8 mouse cellular contexts compared by ENCODE assay signal in the genomic region with DNA sequence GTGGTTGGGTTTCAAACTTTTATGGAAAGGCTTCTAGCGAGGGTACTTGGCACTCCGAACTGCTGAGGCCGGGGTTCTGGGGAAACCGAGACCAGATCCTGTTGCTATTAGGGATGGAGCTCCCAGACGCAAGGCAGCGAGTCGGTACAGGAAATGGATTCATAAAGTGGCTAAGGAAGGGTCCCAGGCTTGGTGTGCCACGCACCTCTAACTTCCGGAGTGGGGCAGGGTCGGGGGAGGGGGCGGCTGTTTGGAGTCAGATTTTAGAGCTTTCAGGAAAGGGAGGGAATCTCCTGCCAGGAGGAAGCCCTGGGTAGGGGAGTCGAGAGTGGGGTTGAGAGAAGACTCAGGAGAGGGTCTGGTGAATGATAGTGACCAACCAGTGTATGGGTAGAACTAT. TPM values are rescaled to one million over a fixed set of nuclear protein-coding genes. Genes with fewer than 3 reads are reported as not detected.
DNase-seq lines count a peak whose midpoint lies in the region; ATAC-seq lines count a peak whose summit lies in the region.

No protein-coding gene starts in this region.

- peaks cover 76% of the 10 kb centered on the region for H3K4me1 ChIP-seq in megakaryocyte, embryonic 14.5 days
- peaks cover 10% of the 10 kb centered on the region for H3K4me1 ChIP-seq in forebrain, embryonic 11.5 days (replicated peaks; ENCODE audit: control insufficient read depth, insufficient read depth, low read length)
- peaks cover 62% of the 10 kb centered on the region for H3K4me1 ChIP-seq in liver, embryonic 13.5 days (replicated peaks)

- no peak for ATAC-seq in megakaryocyte, adult 5-6 weeks (ENCODE audit: poor library complexity, severe bottlenecking)
- ATAC-seq in forebrain, embryonic 11.5 days (replicated peaks; ENCODE audit: low FRiP score) = no peak
- no peak for ATAC-seq in liver, embryonic 13.5 days (ENCODE audit: low read depth)
- ATAC-seq in cerebellum, adult (ENCODE audit: insufficient number of reproducible peaks, low FRiP score, low TSS enrichment) = no peak

- DNase-seq in forebrain, embryonic 11.5 days (ENCODE audit: low spot score) = peak; percentile 60
- no peak for DNase-seq in liver, embryonic 13.5 days
- DNase-seq in thymus, postnatal 25 days = peak; percentile 22
- no peak for DNase-seq in urinary bladder, postnatal 10 days (ENCODE audit: low spot score)
- DNase-seq in Muller cell, postnatal 12 days (ENCODE audit: inconsistent ontology term) = no peak

- H3K36me3 ChIP-seq in megakaryocyte, embryonic 14.5 days (replicated peaks; ENCODE audit: low read length) = peaks cover 54% of the 10 kb centered on the region
- peaks cover 10% of the 10 kb centered on the region; the same call in 1 of the 2 replicates for H3K36me3 ChIP-seq in forebrain, embryonic 11.5 days (ENCODE audit: control insufficient read depth, insufficient read depth, low read length)
- H3K36me3 ChIP-seq in liver, embryonic 13.5 days = peaks cover 47% of the 10 kb centered on the region

- no peaks in the 10 kb centered on the region for H3K9me3 ChIP-seq in megakaryocyte, embryonic 14.5 days
- no peaks in the 10 kb centered on the region for H3K9me3 ChIP-seq in forebrain, embryonic 11.5 days (ENCODE audit: control insufficient read depth, low read length)
- no peaks in the 10 kb centered on the region for H3K9me3 ChIP-seq in liver, embryonic 13.5 days (replicated peaks)

- peak overlapping the region; percentile 73; the same call in 1 of the 2 replicates for H3K27ac ChIP-seq in forebrain, embryonic 11.5 days (ENCODE audit: low read depth, low read length)
- peak overlapping the region; percentile 91 for H3K27ac ChIP-seq in liver, embryonic 13.5 days

- H3K27me3 ChIP-seq in megakaryocyte, embryonic 14.5 days (replicated peaks) = no peaks in the 10 kb centered on the region
- no peaks in the 10 kb centered on the region for H3K27me3 ChIP-seq in forebrain, embryonic 11.5 days (ENCODE audit: control insufficient read depth, insufficient read depth, low read length)
- H3K27me3 ChIP-seq in liver, embryonic 13.5 days = no peaks in the 10 kb centered on the region

- peak overlapping the region; percentile 97 for H3K4me3 ChIP-seq in megakaryocyte, embryonic 14.5 days (replicated peaks)
- peak overlapping the region; percentile 77 for H3K4me3 ChIP-seq in forebrain, embryonic 11.5 days (ENCODE audit: low read depth, low read length)
- H3K4me3 ChIP-seq in liver, embryonic 13.5 days (replicated peaks) = peak overlapping the region; percentile 97

- peak overlapping the region; percentile 92 for H3K9ac ChIP-seq in forebrain, embryonic 11.5 days (ENCODE audit: low read length)
- peak overlapping the region; percentile 95 for H3K9ac ChIP-seq in liver, embryonic 13.5 days

- H3K4me2 ChIP-seq in forebrain, embryonic 11.5 days (ENCODE audit: low read depth, low read length, severe bottlenecking) = peak overlapping the region; percentile 87
- peak overlapping the region; percentile 89 for H3K4me2 ChIP-seq in liver, embryonic 13.5 days

- WGBS in forebrain, embryonic 11.5 days = 1% methylated on average over 11 of the region's 12 CpGs
- 0% methylated on average over 12 of the region's 12 CpGs for WGBS in liver, embryonic 13.5 days (ENCODE audit: insufficient replicate concordance)

RNA-seq across cellular contexts. Expression of a gene that starts 0.8 kb away (rescaled TPM):
- 87.6 and 90.5 TPM in 2 replicates for polyA plus RNA-seq in megakaryocyte, embryonic 14.5 days (2012; ENCODE audit: insufficient read depth, low replicate concordance)
- 46.9 and 48.0 TPM in 2 replicates for total RNA-seq in megakaryocyte, adult 5-6 weeks (2015)
- 52.6 and 60.9 TPM in 2 replicates for total RNA-seq in megakaryocyte, adult 5-6 weeks (2017)
- polyA plus RNA-seq in forebrain, embryonic 11.5 days (2014; fragmentation: Nextera tagmentation; extraction: Ambion mirVana) = 191 and 197 TPM in 2 replicates
- 123 and 138 TPM in 2 replicates for polyA plus RNA-seq in liver, embryonic 13.5 days (2015; fragmentation: Nextera tagmentation; extraction: Ambion mirVana)

RNA-seq across cellular contexts. Expression of a gene that starts 26.0 kb away (rescaled TPM):
- not detected in 2 replicates for polyA plus RNA-seq in megakaryocyte, embryonic 14.5 days (2012; ENCODE audit: insufficient read depth, low replicate concordance)
- not detected in 2 replicates for total RNA-seq in megakaryocyte, adult 5-6 weeks (2015)
- not detected in 2 replicates for total RNA-seq in megakaryocyte, adult 5-6 weeks (2017)
- polyA plus RNA-seq in forebrain, embryonic 11.5 days (2014; fragmentation: Nextera tagmentation; extraction: Ambion mirVana) = 0.09 and 0.23 TPM in 2 replicates
- not detected in 2 replicates for polyA plus RNA-seq in liver, embryonic 13.5 days (2015; fragmentation: Nextera tagmentation; extraction: Ambion mirVana)

RNA-seq across cellular contexts. Expression of a gene that starts 27.2 kb away (rescaled TPM):
- polyA plus RNA-seq in megakaryocyte, embryonic 14.5 days (2012; ENCODE audit: insufficient read depth, low replicate concordance) = 4.5 and 7.6 TPM in 2 replicates
- total RNA-seq in megakaryocyte, adult 5-6 weeks (2015) = 64.7 and 75.2 TPM in 2 replicates
- 81.3 and 94.4 TPM in 2 replicates for total RNA-seq in megakaryocyte, adult 5-6 weeks (2017)
- 126 and 135 TPM in 2 replicates for polyA plus RNA-seq in forebrain, embryonic 11.5 days (2014; fragmentation: Nextera tagmentation; extraction: Ambion mirVana)
- 54.7 and 55.9 TPM in 2 replicates for polyA plus RNA-seq in liver, embryonic 13.5 days (2015; fragmentation: Nextera tagmentation; extraction: Ambion mirVana)

RNA-seq across cellular contexts. Expression of a gene that starts 27.3 kb away (rescaled TPM):
- polyA plus RNA-seq in megakaryocyte, embryonic 14.5 days (2012; ENCODE audit: insufficient read depth, low replicate concordance) = 0.50 and 2.0 TPM in 2 replicates
- 15.4 and 15.7 TPM in 2 replicates for total RNA-seq in megakaryocyte, adult 5-6 weeks (2015)
- total RNA-seq in megakaryocyte, adult 5-6 weeks (2017) = 8.1 and 11.5 TPM in 2 replicates
- 25.3 and 27.0 TPM in 2 replicates for polyA plus RNA-seq in forebrain, embryonic 11.5 days (2014; fragmentation: Nextera tagmentation; extraction: Ambion mirVana)
- 13.5 and 16.0 TPM in 2 replicates for polyA plus RNA-seq in liver, embryonic 13.5 days (2015; fragmentation: Nextera tagmentation; extraction: Ambion mirVana)

RNA-seq across cellular contexts. Expression of a gene that starts 58.4 kb away (rescaled TPM):
- polyA plus RNA-seq in megakaryocyte, embryonic 14.5 days (2012; ENCODE audit: insufficient read depth, low replicate concordance) = 847 and 2,571 TPM in 2 replicates
- total RNA-seq in megakaryocyte, adult 5-6 weeks (2015) = 128 and 133 TPM in 2 replicates
- total RNA-seq in megakaryocyte, adult 5-6 weeks (2017) = 36.2 and 69.0 TPM in 2 replicates
- polyA plus RNA-seq in forebrain, embryonic 11.5 days (2014; fragmentation: Nextera tagmentation; extraction: Ambion mirVana) = 625 TPM in 2 replicates
- polyA plus RNA-seq in liver, embryonic 13.5 days (2015; fragmentation: Nextera tagmentation; extraction: Ambion mirVana) = 562 and 589 TPM in 2 replicates

Comparison
In these comparisons a context has a peak if more than half of its experiments do, and no peak if none do; other contexts are left out.
1. DNase-seq: peak in forebrain, embryonic 11.5 days (single experiment) and thymus, postnatal 25 days (single experiment); none in liver, embryonic 13.5 days (single experiment), urinary bladder, postnatal 10 days (single experiment) and Muller cell, postnatal 12 days (single experiment).
2. Peak in every context shown above with its lines, with median percentiles within 50 percentile points of each other: H3K4me3 ChIP-seq.